Mouse (Mus musculus): Measurements from ENCODE around the gene Trio.

- TF ChIP-seq SRF (IDR thresholded peaks at IDR 0.05; ENCODE audit: control insufficient read depth, insufficient read length, low read depth): no peak
- no peak for TF ChIP-seq POLR2A (IDR thresholded peaks at IDR 0.05; ENCODE audit: insufficient read length, low read depth)
- no peak for TF ChIP-seq USF1 (IDR thresholded peaks at IDR 0.05; ENCODE audit: low read depth)
- TF ChIP-seq TCF12 (IDR thresholded peaks at IDR 0.05; ENCODE audit: insufficient read depth, poor library complexity, severe bottlenecking): no peak
- no peak for TF ChIP-seq MAX (IDR thresholded peaks at IDR 0.05; ENCODE audit: low read depth)
- TF ChIP-seq POLR2AphosphoS2 (IDR thresholded peaks at IDR 0.05; ENCODE audit: insufficient read length, low read depth): no peak
- no peak for TF ChIP-seq MYOG (IDR thresholded peaks at IDR 0.05; ENCODE audit: control insufficient read depth in 1 of 3, insufficient read depth in 1 of 3, insufficient read length in 2 of 3, low read depth in 2 of 3)
- TF ChIP-seq CEBPB (IDR thresholded peaks at IDR 0.05; ENCODE audit: insufficient read depth, poor library complexity, severe bottlenecking): no peak
- TF ChIP-seq E2F4 (IDR thresholded peaks at IDR 0.05; ENCODE audit: insufficient read depth): no peak
Measured at GRCm38 (mm10) chr15:27752677-27753342, 272.8 kb downstream of the Trio start.

Data from myocyte (in vitro differentiated cells).